Mouse (Mus musculus): ENCODE data around the gene Maml2. TPM values are rescaled to one million over a fixed set of nuclear protein-coding genes. Genes with fewer than 3 reads are reported as not detected.

Maml2 gene
- polyA plus RNA-seq, 1 experiment from 2014 or later: 9.5 TPM

DNA sequence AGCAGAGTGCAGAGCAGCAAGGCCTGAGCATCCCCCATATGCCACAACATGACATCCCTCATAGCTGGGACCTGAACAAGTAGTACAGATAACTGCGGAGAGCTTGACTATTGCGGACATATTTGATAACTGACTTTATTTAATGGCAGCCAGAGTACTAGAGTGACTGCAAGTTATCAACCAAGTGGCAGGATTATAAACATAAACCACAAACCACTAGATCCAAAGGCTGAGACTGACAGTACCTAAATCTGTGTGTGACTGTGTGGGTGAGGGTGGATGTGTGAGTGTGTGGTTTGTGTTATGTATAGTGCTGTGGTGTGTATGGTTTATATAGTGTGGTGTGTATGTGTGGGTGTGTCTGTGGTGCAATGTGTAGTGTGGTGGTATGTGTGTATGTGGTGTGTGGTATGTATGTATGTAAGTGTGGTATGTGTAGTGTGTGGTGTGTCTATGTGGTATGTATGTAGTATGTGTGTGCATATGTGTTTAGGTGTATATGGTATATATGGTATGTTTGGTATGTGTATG, 220.7 kb downstream of the Maml2 start:
- WGBS: 74% methylated on average over 2 of the region's 2 CpGs
- no peak for ATAC-seq (replicated peaks; ENCODE audit: insufficient number of reproducible peaks, insufficient read depth, low FRiP score, low read depth)

GRCm38 (mm10) chr9:13522061-13522820, 224.5 kb downstream of the Maml2 start:
- 67% methylated on average over 9 of the region's 9 CpGs for WGBS
- no peak overlapping the region for H3K4me3 ChIP-seq
- peaks cover 27% of the 10 kb centered on the region for H3K4me1 ChIP-seq (replicated peaks)
- no peak overlapping the region for H3K4me2 ChIP-seq
- peak overlapping the region; percentile 2 for H3K27ac ChIP-seq
- H3K9me3 ChIP-seq (replicated peaks): no peaks in the 10 kb centered on the region
- H3K27me3 ChIP-seq: no peaks in the 10 kb centered on the region
- H3K9ac ChIP-seq: no peak overlapping the region
- ATAC-seq (replicated peaks; ENCODE audit: insufficient number of reproducible peaks, insufficient read depth, low FRiP score, low read depth): no peak
- H3K36me3 ChIP-seq: no peaks in the 10 kb centered on the region

More for the DNA sequence above, 220.7 kb downstream of the Maml2 start:
- Histone ChIP-seq H3K4me3 (no peak overlapping the region), H3K9ac (no peak overlapping the region), H3K4me1 (replicated peaks) (peaks cover 21% of the 10 kb centered on the region), H3K27ac (peak overlapping the region; percentile 53), H3K27me3 (no peaks in the 10 kb centered on the region), H3K36me3 (no peaks in the 10 kb centered on the region), H3K4me2 (no peak overlapping the region), H3K9me3 (replicated peaks) (no peaks in the 10 kb centered on the region)

GRCm38 (mm10) chr9:13523046-13523445, 225.3 kb downstream of the Maml2 start:
- Histone ChIP-seq H3K4me2 (no peak overlapping the region), H3K36me3 (no peaks in the 10 kb centered on the region), H3K4me3 (no peak overlapping the region), H3K9me3 (replicated peaks) (no peaks in the 10 kb centered on the region), H3K27me3 (no peaks in the 10 kb centered on the region), H3K4me1 (replicated peaks) (peaks cover 26% of the 10 kb centered on the region), H3K9ac (no peak overlapping the region), H3K27ac (peak overlapping the region; percentile 2)
- no peak for ATAC-seq (replicated peaks; ENCODE audit: insufficient number of reproducible peaks, insufficient read depth, low FRiP score, low read depth)
- WGBS: 70% methylated on average over 3 of the region's 3 CpGs

DNA sequence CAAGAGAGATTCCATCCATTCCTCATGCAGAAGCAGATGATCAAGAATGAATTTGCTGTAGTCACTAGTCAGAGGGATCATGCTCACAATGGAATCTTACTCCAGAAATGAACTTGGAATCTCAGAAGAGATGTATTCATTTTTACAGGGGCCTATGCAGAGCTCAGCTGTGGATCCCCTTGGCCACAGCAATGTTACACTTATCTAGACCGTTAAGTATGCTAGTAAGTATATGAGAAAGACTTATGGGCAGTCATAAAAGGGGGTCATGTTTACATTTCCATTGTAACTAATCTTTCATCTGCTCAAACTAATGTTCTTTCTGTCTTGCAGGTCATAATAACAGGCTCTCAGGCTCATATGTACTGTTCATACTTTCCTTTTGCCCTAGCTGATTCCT, 227.3 kb downstream of the Maml2 start:
- Histone ChIP-seq H3K4me1 (replicated peaks) (peaks cover 25% of the 10 kb centered on the region), H3K9me3 (replicated peaks) (no peaks in the 10 kb centered on the region), H3K27me3 (no peaks in the 10 kb centered on the region), H3K4me3 (no peak overlapping the region), H3K36me3 (no peaks in the 10 kb centered on the region), H3K27ac (no peak overlapping the region), H3K9ac (no peak overlapping the region), H3K4me2 (no peak overlapping the region)
- WGBS: 74% methylated on average over 1 of the region's 1 CpGs
- no peak for ATAC-seq (replicated peaks; ENCODE audit: insufficient number of reproducible peaks, insufficient read depth, low FRiP score, low read depth)

- WGBS: 63% methylated on average over 5 of the region's 5 CpGs
- no peaks in the 10 kb centered on the region for H3K9me3 ChIP-seq (replicated peaks)
These were observed 228.0 kb downstream of the Maml2 start for GRCm38 (mm10) chr9:13525561-13526255.

DNA sequence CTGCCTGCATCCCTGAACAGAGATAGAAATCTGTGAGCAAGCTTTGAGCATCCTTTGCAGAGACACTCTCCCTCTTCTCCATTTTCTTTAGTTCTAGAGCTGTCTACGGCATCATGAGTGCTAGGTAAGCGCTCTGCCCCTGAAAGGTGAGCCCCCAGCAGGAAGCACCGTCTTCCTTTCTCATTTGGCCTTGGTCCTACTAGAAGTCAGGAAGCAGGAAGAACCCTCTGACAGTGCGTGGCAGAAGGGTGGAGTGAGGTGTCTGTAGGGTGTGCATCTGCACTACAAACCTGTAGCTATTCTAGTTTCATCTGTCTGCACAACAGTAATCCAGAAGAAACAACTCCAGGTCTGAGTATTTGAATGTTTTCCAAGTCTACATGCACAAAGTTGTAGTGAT, 232.8 kb downstream of the Maml2 start:
- Histone ChIP-seq H3K4me1 (replicated peaks) (peaks cover 24% of the 10 kb centered on the region), H3K9ac (no peak overlapping the region), H3K9me3 (replicated peaks) (0 out of 2 replicates have a peak, but pooled peaks cover 3% of the 10 kb centered on the region), H3K36me3 (no peaks in the 10 kb centered on the region), H3K27me3 (no peaks in the 10 kb centered on the region), H3K27ac (no peak overlapping the region), H3K4me3 (no peak overlapping the region), H3K4me2 (no peak overlapping the region)
- 72% methylated on average over 4 of the region's 4 CpGs for WGBS
- ATAC-seq (replicated peaks; ENCODE audit: insufficient number of reproducible peaks, insufficient read depth, low FRiP score, low read depth): no peak

More at GRCm38 (mm10) chr9:13525561-13526255, 228.0 kb downstream of the Maml2 start:
- Histone ChIP-seq H3K4me2 (no peak overlapping the region), H3K27ac (no peak overlapping the region), H3K9ac (no peak overlapping the region), H3K36me3 (no peaks in the 10 kb centered on the region), H3K27me3 (no peaks in the 10 kb centered on the region), H3K4me3 (no peak overlapping the region), H3K4me1 (replicated peaks) (peaks cover 28% of the 10 kb centered on the region)
- ATAC-seq (replicated peaks; ENCODE audit: insufficient number of reproducible peaks, insufficient read depth, low FRiP score, low read depth): no peak

DNA sequence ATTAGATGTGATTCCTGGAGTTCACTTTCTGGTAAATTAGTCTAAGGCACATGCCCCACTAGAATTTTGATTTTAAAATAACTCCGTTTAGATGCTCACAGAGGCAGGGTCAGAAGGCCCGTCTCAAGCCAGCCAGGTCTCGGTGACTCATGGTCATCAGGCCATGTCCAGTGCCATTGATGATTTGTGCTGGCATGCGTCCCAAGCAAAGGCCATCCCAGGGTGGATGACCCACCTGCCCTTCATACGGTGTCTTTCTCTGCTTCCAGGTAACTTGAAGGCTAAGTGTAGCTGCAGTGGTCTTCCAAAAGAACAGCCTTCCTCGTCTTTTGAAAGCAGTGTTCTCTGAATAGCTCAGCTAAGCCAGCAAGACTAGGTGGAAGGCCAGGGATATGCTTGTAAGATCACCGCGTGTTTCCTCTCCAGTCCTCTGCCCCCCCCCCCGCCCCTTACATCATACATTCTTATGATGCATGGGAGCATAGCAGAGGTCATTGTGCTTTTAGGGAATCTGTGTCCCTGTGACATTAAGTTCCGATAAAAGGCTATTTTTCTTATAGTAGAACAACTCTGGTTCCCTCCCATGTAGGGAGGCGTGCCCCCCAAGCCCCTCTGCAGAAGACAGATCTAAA, 235.4 kb downstream of the Maml2 start:
- Histone ChIP-seq H3K36me3 (no peaks in the 10 kb centered on the region), H3K4me1 (replicated peaks) (peaks cover 25% of the 10 kb centered on the region), H3K27me3 (no peaks in the 10 kb centered on the region), H3K9me3 (replicated peaks) (0 out of 2 replicates have a peak, but pooled peaks cover 3% of the 10 kb centered on the region), H3K4me2 (no peak overlapping the region), H3K27ac (0 out of 2 replicates have a peak overlapping the region, but pooled peaks have one; percentile 18), H3K4me3 (no peak overlapping the region), H3K9ac (no peak overlapping the region)
- no peak for ATAC-seq (replicated peaks; ENCODE audit: insufficient number of reproducible peaks, insufficient read depth, low FRiP score, low read depth)
- 62% methylated on average over 11 of the region's 11 CpGs for WGBS

GRCm38 (mm10) chr9:13535803-13536202, 238.0 kb downstream of the Maml2 start:
- Histone ChIP-seq H3K9ac (no peak overlapping the region), H3K4me1 (replicated peaks) (peaks cover 21% of the 10 kb centered on the region), H3K4me3 (no peak overlapping the region), H3K27ac (peak overlapping the region; percentile 61; the same call in 1 of the 2 replicates), H3K36me3 (no peaks in the 10 kb centered on the region), H3K27me3 (no peaks in the 10 kb centered on the region), H3K9me3 (replicated peaks) (0 out of 2 replicates have a peak, but pooled peaks cover 3% of the 10 kb centered on the region), H3K4me2 (no peak overlapping the region)
- ATAC-seq (replicated peaks; ENCODE audit: insufficient number of reproducible peaks, insufficient read depth, low FRiP score, low read depth): no peak
- 45% methylated on average over 5 of the region's 5 CpGs for WGBS

DNA sequence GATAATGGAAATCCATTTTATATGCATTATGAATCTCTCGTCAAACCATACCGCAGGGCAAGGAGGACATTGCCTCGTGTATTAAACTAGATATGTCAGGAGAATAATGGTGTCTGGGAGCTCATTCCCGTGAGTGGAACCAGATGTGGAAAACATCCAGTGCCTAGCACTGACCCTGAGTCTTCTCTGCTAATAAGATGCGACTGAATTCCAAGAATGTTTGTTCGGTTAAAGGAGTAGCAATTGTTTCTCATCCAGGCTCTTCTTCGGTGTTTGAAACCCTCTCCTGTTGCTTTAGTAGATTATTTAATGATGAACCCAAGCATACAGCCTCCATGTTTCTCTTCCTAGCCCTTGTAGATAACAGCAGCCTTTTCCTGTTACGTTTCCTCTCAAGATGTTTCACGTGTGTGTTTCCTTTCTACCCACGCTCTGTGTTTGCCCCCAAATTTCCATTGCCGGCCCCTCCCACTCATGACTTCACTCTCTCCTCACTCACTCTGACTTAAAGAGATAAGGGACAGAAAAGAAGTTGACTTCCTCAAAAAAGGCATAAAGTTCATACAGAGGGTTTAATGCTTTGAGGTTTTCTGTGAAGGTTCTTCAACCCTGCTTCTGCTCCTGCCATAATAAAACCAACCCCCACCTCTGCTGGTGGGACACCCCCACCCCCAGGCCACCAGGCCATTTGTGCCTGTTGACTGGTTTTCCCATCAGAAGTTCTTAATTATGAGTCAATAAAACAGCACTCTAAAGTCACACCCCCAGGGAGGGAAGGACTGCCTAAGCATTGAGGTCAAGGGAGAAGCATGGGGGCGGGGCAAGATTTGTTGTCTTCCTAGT, 238.9 kb downstream of the Maml2 start:
- ATAC-seq (replicated peaks; ENCODE audit: insufficient number of reproducible peaks, insufficient read depth, low FRiP score, low read depth): peak; percentile 58
- 45% methylated on average over 12 of the region's 12 CpGs for WGBS
- H3K4me3 ChIP-seq: no peak overlapping the region

DNA sequence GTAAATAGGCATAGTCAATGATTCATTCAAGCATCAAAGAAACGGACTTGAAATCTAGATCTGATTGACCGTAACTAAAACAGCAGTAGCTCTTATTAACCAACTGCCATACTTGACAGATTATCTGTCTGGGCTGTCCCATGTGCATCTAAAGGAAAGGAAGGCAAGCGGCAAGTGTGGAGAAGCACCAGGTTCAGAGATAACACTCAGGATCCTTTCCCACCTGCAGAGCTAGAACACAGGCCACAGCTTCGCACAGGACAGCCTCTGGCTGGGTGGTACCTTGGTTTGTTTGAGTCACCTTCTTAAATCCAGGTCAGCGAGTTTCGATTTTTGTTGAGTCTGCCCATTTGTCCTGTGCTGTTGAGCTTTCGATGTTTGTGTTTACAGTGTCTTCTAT, 240.4 kb downstream of the Maml2 start:
- no peak for ATAC-seq (replicated peaks; ENCODE audit: insufficient number of reproducible peaks, insufficient read depth, low FRiP score, low read depth)
- no peaks in the 10 kb centered on the region for H3K36me3 ChIP-seq
- H3K27ac ChIP-seq: no peak overlapping the region
- peaks cover 19% of the 10 kb centered on the region for H3K4me1 ChIP-seq (replicated peaks)
- H3K4me3 ChIP-seq: no peak overlapping the region
- H3K27me3 ChIP-seq: no peaks in the 10 kb centered on the region
- H3K4me2 ChIP-seq: no peak overlapping the region
- no peak overlapping the region for H3K9ac ChIP-seq
- WGBS: 80% methylated on average over 7 of the region's 7 CpGs
- 0 out of 2 replicates have a peak, but pooled peaks cover 3% of the 10 kb centered on the region for H3K9me3 ChIP-seq (replicated peaks)

More for the DNA sequence above, 238.9 kb downstream of the Maml2 start:
- Histone ChIP-seq H3K4me2 (0 out of 2 replicates have a peak overlapping the region, but pooled peaks have one; percentile 2), H3K9me3 (replicated peaks) (0 out of 2 replicates have a peak, but pooled peaks cover 3% of the 10 kb centered on the region), H3K9ac (no peak overlapping the region), H3K36me3 (no peaks in the 10 kb centered on the region), H3K27ac (peak overlapping the region; percentile 61), H3K27me3 (no peaks in the 10 kb centered on the region), H3K4me1 (replicated peaks) (peaks cover 15% of the 10 kb centered on the region)

Measured in heart, embryonic 15.5 days (tissue).